Mouse (Mus musculus): ENCODE measurements around the gene Clybl. TPM values are rescaled to one million over a fixed set of nuclear protein-coding genes. Genes with fewer than 3 reads are reported as not detected.

The Clybl gene
- total RNA-seq, 2 experiments from 2014 or later, result 82.6 to 144 TPM

DNA sequence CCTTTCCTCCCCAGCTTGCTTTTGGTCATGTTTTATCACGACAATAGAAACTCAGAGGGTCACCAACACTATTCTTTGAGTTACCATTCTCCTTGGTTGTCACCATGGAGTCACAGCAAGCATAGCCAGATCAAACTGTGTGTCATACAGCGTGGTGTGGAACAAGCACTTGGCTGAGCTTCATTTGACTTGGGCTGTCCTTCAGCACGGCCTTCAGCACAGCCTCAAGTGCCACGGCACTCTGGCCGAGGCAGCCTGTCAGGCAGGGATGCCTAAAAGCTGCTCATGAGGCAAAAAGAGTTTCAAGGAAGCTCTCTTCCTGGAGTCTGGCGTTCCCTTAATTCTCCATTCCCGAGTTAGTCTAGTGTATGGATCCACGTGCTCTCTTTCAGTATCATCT, 169.3 kb downstream of the Clybl start:
- peak in 1 of 2 experiments; percentile 29 for DNase-seq (ENCODE audit: low spot score in 2 of 2)

DNA sequence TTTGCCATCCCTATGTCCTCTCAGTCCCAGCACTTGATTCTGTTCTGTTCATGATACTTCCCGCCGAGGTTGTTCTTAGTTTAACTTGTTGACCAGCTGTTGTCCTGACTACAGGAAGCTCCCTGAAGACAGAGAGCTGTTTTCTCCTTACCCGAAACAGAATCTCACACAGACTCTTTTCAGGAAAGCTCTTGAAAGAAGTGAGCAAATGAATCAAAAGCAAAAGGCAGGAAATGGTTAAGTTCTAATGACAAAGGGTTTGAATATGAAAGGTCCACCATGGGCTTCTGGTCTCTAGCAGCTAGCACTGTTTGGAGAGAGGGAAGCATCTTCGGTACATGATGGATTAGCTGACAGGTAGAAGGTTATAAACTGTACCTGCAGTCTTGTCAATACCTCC, 175.8 kb downstream of the Clybl start:
- no peak for DNase-seq (ENCODE audit: low spot score in 2 of 2)

DNA sequence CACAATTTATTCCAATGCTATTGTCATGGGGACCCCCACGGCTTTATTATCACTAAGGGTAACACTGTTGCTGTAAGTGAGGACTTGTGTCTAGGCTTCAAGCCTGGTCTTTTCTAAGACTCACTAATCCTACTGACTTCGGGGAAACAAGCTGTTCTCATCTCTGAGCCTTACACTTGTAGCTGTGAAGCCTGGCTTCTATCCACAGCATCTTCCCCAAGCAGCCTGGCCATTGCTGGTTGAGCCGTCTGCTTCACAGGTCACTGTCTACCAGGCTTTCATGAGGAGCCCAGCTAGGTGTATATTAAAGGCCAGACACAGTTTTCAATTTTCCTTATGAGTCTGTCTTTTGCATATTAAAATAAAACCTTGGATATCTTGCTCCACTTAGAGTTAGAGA, 177.1 kb downstream of the Clybl start:
- DNase-seq (ENCODE audit: low spot score in 2 of 2), result no peak

- no peak for DNase-seq (ENCODE audit: low spot score in 2 of 2)
Measured at GRCm38 (mm10) chr14:122359136-122359905, 177.8 kb downstream of the Clybl start.

DNA sequence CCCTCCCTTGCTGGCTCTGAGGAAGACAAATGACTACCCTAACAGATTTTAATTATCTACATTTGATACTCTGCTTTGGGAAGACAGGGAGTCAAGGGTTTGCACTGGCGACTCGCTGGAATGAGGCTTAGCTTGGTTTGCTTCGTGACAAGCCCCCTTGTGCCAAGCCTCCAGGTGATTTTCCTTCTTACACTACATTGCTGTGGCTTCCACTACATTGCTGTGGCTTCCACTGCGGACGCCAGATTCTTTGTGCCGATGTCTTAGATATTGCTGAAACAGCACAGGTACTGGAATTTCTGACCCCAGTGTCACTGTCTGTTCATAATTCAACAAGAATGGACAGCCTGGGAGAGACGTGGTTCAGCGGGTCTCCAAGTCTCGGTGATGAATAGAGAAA, 180.3 kb downstream of the Clybl start:
- no peak for DNase-seq (ENCODE audit: low spot score in 2 of 2)

DNA sequence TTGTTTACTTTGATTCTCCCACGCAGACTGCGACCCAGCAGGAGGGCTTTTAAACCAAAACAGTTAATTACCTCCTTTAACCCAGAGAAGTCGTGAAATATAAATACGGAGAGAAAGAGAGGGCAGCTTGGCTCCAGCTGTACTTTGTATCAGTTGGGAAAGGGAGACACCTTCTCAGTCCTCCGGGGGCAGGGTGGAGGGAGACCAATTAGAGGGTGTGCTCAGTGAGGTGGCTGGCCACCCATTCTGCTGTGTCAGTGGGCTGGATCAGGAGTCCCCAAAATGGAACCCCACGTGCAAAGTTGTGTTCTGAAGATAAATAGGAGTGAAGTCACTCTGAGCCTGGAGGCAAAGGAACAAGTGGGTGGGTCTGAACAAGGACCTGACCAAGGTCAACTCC, 181.7 kb downstream of the Clybl start:
- DNase-seq (ENCODE audit: low spot score in 2 of 2), result no peak

DNA sequence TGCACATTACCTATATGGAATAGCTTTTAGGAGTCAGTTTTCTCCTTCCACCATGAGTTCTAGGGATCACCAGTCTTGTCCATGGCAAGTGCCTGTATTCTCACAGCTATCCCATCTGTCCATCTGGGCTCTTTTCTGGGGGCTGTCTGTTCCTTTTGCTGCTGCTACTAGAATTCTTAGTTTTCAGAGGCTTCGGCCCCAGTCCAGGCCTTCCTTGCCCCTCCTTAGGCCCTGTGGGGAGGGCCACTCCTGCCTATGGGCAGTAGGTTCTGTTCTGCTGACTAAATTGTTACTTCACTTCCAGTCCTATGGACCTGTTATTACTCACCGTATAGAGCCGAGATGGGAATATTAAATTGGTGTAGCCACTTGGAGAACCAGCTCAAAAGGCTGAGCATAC, 182.5 kb downstream of the Clybl start:
- DNase-seq (ENCODE audit: low spot score in 2 of 2), result no peak

GRCm38 (mm10) chr14:122367252-122367868, 185.9 kb downstream of the Clybl start:
- no peak for DNase-seq (ENCODE audit: low spot score in 2 of 2)

DNA sequence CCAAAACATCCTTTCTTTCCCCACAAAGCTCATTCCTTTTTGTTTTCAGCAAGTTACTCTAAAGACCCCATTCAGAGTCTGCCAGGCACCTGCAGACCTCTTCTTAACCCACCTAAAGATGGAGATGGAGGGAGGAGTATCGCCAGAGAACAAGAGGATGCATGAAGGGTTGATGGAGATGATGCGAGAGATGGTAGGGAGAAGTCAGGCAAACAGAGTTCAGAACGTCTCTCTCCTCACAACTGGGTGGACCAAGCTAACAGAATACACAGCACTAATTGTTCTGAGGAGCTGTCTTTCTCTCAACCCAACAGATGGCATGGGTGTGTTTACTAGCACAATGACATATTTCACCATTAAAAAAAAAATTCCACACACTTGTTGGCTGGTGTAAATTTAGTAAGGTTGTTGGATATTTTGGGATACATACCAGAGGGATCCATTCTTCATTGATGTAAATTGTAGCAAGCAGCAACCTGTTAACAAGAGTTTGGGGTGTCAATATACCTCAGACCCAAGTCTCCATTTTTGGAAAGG, 186.4 kb downstream of the Clybl start:
- DNase-seq (ENCODE audit: low spot score in 2 of 2), result no peak

- DNase-seq (ENCODE audit: low spot score in 2 of 2), result no peak
Measured at GRCm38 (mm10) chr14:122368501-122368900, 187.0 kb downstream of the Clybl start.

GRCm38 (mm10) chr14:122371979-122372378, 190.5 kb downstream of the Clybl start:
- DNase-seq (ENCODE audit: low spot score in 2 of 2), result no peak

- DNase-seq (ENCODE audit: low spot score in 2 of 2), result no peak
Measured at GRCm38 (mm10) chr14:122373458-122373857, 192.0 kb downstream of the Clybl start.

DNA sequence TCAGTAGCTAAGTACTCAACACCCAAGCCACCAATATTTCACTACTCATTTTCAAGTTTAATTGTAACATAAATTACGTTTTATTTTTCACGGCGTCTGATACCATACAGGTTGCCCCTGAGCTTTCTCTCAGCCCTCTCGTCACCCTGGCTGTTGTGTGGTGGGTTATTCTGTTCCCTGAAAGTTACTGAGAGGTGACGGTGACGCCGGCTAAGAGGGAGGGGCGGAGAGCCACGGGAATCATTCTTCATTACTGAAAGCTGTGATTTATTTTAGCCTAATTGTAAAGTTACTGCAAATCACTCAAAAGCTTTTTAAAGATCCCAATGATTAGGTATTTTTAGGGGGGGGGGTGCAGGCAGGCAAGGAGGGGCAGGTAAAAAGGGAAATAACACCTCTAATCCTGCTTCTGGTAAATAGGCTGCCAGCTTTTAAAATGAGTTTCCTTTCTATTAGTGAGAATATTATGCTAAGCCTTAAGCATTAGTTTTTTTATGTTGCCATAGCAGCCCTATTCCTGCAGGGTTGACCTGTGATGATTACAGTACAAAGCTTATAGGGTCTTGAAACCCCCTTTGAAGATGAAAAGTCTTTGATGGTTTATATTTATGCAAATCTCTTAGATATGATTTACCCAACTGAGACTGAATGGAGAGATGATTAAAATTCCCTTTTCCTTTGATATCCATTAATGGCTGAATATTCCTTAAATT, 192.9 kb downstream of the Clybl start:
- DNase-seq (ENCODE audit: low spot score in 2 of 2), result no peak

DNA sequence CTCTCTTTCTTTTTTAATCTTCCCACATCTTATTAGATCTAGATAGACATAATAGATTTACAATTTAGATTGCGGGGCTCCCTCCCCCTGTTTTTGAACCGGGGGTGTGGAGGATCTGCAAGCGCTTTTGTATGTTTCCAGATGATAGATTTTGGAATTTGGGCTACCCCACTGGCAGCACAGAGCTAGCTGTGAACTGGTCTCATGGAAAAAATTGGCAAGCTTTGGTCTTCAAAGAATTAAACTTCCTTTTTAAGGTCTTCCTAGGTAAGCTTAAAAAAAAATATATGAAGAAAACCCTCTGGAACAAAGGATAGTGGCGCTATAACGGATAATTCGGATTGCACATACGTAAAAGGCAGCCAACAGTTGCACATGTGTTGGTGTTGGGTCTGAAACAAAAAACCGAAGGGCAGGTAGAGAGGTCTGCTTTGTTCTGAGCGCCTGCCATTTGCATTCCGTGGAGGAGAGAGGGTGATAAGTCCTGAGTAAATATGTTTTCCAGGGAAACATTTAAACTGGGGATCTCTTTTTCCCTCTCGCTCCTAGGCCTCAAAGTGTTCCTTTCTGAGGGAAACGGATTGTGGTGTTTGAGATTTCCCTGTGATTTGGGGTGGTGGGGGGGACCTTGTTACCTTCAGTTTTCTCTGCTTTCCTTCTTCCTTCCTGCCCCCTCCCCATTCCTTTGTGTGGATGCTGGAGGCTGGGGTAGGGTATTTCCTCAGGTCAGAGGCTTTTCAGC, 193.7 kb downstream of the Clybl start:
- DNase-seq (ENCODE audit: low spot score in 2 of 2), result no peak

- no peak for DNase-seq (ENCODE audit: low spot score in 2 of 2)
Measured at GRCm38 (mm10) chr14:122376482-122377143, 195.1 kb downstream of the Clybl start.

DNA sequence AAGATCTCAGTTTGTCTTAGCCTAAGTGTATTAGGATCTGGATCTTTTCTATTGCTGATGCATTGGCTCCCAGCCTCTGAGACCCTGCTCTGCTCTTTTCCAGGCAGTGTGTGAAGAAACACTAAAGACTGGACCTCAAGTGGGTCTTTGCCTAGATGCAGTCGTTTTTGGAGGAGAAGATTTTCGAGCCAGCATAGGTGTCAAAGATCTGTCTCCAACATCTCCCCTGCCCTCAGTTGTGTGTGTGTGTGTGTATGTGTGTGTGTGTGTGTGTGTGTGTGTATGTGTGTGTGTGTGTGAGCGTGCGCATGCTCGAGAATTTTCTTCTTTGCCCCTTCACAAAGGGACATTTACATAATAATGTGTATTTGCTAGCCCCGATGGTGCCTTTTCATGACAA, 196.2 kb downstream of the Clybl start:
- DNase-seq (ENCODE audit: low spot score in 2 of 2), result no peak

GRCm38 (mm10) chr14:122379076-122379475, 197.6 kb downstream of the Clybl start:
- DNase-seq (ENCODE audit: low spot score in 2 of 2), result no peak

- no peak for DNase-seq (ENCODE audit: low spot score in 2 of 2)
Measured at GRCm38 (mm10) chr14:122379996-122380395, 198.5 kb downstream of the Clybl start.

DNA sequence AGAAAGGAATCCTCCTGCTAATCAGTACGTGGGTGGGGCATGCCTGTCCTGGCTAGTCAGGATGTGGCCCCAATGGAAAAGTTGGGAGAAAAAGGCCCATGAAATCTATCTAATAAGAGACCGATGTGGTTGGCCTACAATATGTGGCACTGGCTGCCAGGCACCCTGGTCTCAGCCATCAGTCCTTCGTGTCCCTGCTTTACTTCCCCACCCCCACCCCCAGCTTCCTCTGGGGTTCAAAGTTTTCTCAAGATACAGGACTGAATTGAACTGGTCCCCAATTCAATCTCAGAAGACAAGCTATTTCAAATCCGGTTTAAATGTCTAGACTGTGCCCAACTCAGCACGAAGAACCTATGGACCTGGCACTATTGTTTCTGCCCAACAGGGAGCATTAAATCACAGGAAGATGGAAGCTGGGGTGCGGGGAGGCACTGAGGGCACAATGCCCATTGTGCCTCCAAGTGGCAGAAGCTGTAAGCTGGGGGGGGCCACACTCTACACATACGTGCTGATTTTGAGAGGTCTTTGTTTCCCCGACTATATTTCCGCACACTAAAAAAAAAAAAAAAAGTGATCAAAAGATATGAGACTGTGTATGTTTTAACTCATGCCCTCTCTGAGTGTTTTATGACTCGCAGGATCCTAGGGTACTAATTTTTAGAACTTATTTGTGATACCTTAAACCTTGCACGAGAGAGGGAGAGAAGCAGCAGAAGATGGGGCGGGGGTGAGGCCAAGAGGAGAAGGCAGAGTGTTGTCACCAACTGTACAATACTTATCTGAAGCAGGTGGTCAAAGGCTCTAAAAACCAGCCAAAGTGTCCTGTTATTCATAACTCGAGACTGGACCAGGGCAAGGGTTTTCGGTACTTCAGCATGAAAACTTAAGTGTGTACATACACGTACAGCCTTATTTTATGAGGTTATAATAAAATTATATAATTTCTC, 199.7 kb downstream of the Clybl start:
- DNase-seq (ENCODE audit: low spot score in 2 of 2), result no peak

- DNase-seq (ENCODE audit: low spot score in 2 of 2), result no peak
Measured at GRCm38 (mm10) chr14:122382281-122382680, 200.8 kb downstream of the Clybl start.

Measured in adrenal gland, adult 18-20 months (tissue).